Mouse (Mus musculus) gastrocnemius, postnatal 36 days (tissue): ENCODE data around the gene 5830473C10Rik. TPM values are rescaled to one million over a fixed set of nuclear protein-coding genes. Genes with fewer than 3 reads are reported as not detected.

Experiments
- DNase-seq, 2 experiments: peaks; one replicate each; pipeline ENCODE4 v3.0.0; 2022
- intact Hi-C: fragments of 180-260 bp; cut with DNase I; formaldehyde crosslinking; loops from one replicate; pipeline ENCODE4 v1.15.1; 2025
- total RNA-seq, 2 experiments: library from RNA; stranded (reverse); gene quantifications; 2 replicates each; pipeline ENCODE4 v1.2.3; 2021

Gene 5830473C10Rik
- total RNA-seq, 2 experiments from 2014 or later, result not detected

DNA sequence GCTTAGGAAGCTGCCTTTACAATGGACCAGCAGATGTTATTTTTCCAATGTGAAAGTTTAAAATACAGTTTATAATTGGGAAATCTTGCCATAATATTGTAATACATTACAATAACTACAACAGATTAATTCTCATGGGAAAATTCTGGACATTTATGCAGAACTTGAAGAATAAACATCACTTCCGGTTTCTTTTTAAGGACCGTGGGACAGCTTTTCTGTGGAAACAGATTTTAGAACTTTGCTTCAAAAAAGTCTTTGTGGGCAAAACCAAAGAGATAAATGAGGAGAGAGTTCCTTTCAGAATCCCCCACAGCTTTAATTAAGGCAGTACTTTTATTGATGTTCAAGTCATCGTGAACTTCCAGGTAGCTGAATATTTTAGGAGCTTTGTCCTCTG, 84.7 kb downstream of the 5830473C10Rik start:
- intact Hi-C loops, result no loop called here
- no peak for DNase-seq

DNA sequence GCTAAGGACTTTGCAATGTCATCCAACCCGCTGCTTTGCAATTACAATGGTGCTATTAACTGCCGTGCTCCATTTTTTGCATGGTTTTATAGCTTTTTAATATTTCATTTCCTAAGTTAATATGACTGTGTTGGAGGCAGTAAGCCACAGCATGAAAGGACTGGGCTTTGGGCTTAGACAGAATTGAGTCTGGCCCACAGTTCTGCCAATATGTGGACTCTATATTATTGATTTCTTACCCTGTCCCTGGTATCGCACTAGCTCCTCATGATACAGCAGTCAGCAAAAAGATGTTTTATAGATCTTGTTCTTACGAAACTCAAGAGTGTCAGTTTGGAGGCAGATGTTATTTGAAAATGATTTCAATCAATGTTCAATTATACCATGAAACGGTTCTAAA, 85.5 kb downstream of the 5830473C10Rik start:
- no peak for DNase-seq
- intact Hi-C loops, result no loop called here

Other genes with a start within 250 kb of the 5830473C10Rik start
- gene Ankrd17, start 194.5 kb upstream of the 5830473C10Rik start, total RNA-seq, result 10 to 100 TPM; 39.8 to 45.8 TPM
- under 1 TPM; 0.20 to 0.54 TPM for gene Gm9958, start 193.9 kb upstream of the 5830473C10Rik start, total RNA-seq
- gene Alb, start 100.2 kb upstream of the 5830473C10Rik start, total RNA-seq, result 1 to 10 TPM in 1 of 2 experiments, not detected in 1; 7.4 TPM
- gene Afp, start 70.4 kb upstream of the 5830473C10Rik start, total RNA-seq, result not detected
- gene Afm, start 42.2 kb upstream of the 5830473C10Rik start, total RNA-seq, result not detected
- not detected for gene Rassf6, start 79.5 kb downstream of the 5830473C10Rik start, total RNA-seq
- gene Cxcl5, start 198.3 kb downstream of the 5830473C10Rik start, total RNA-seq, result not detected
- under 1 TPM; 0.23 to 0.25 TPM for gene Ppbp, start 207.4 kb downstream of the 5830473C10Rik start, total RNA-seq
- 10 to 100 TPM in 1 of 2 experiments, 1 to 10 TPM in 1; 7.0 to 12.9 TPM for gene Pf4, start 211.3 kb downstream of the 5830473C10Rik start, total RNA-seq
- not detected for gene Cxcl3, start 225.0 kb downstream of the 5830473C10Rik start, total RNA-seq
- not detected for gene Cxcl15, start 233.4 kb downstream of the 5830473C10Rik start, total RNA-seq